Mouse (Mus musculus) kidney, adult 2 months (tissue): ENCODE measurements around the gene Kctd13.

Source experiments
- CTCF ChIP-seq: fragments of 200-500 bp; conservative IDR thresholded peaks from 2 replicates; pipeline ENCODE4 v1.5.1; 2011; ENCODE audit warnings: low read depth, mild to moderate bottlenecking, control low read depth, low read length, moderate library complexity, mixed read lengths; ENCODE audit not compliant: insufficient read depth, insufficient read length
- POLR2A ChIP-seq: fragments of 200-500 bp; IDR thresholded peaks from one replicate; pipeline ENCODE4 v1.6.1; 2011; ENCODE audit warnings: low read depth, low read length, control low read depth

GRCm38 (mm10) chr7:126955125-126955524 lies 26.4 kb downstream of the Kctd13 start:
- TF ChIP-seq CTCF (no peak), POLR2A (no peak)
